Mouse (Mus musculus): ENCODE measurements around the gene Gjd3.

Gjd3 gene

GRCm38 (mm10) chr11:98961766-98962165, 21.1 kb downstream of the Gjd3 start:
- no peak for DNase-seq

DNA sequence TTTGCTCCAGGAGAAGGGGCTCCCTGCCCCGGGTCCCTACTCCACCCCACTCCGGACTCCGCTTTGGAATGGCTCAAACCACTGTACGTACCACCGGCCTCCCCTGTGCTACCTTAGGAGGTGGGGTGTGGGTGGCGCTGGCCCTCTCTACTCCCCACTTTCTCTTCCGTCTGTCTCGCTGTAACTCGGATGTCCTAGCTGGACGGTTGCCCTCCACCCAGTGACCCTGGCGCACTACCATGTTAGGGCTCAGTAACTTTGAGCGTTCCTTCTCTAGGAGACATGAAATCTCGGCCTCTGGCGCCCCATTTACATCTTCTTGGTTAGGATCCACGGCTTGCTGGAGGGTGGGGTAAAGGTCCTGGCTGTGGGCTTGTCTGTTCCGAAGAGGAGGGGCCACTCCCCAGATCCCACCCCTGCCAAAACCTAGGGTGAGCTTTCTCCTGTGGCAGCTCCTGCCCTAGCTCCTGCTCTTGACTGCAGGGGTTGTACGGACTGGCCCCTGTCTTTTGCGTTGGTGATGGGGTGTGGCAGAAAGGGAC, 21.7 kb downstream of the Gjd3 start:
- DNase-seq, result peak; percentile 62

- peak; percentile 90 for DNase-seq
These were observed 22.4 kb downstream of the Gjd3 start for GRCm38 (mm10) chr11:98960313-98960906.

GRCm38 (mm10) chr11:98959437-98960312, 23.1 kb downstream of the Gjd3 start:
- peak; percentile 95 for DNase-seq

DNA sequence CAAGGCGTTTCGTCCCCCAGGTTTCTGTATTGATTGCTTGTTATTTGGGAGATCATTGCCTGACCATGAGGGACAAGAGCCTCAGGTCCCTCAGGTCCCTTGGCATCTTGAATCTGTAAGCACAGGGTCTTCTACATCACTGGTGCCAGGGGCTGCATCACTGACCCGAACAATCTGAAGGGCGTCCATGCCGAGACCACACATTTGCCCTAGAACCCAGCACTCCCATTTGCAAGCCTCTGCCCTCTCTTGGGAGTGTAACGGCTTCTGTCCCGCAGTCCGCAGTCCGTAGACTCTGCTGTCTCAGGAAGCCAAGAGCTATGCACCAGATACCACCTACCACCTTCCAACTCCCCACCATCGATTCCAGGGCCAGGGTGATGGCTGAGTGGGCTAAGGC, 26.5 kb downstream of the Gjd3 start:
- no peak for DNase-seq

DNA sequence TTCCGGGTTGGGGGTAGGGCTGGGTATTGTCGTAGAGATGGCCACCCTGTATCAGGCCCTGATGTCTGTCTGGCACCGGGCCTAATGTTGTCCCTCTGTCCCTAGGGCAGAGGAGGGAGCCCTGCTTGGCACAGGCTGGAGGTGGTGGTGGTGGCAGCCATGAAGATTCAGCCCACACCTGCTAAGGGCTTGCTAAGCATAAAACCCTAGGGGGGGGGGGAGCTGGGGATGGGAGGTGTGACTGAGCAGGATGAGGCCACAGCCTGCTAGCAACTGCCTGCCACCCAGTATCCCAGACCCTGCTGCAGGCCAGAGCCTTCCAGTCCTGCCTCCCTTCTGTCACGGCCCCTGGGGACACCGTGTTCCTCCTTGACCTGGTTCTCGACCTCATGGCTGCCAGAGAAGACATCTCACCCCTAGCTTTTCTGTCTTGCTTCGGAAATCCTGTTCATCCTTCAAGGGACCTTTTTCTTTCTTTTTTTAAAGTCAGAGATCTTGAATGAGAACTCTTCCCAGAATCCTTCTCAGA, 27.0 kb downstream of the Gjd3 start:
- no peak for DNase-seq

- DNase-seq, result peak; percentile 78
These were observed 27.8 kb downstream of the Gjd3 start for GRCm38 (mm10) chr11:98954801-98955706.

GRCm38 (mm10) chr11:98954373-98954772, 28.4 kb downstream of the Gjd3 start:
- DNase-seq, result peak; percentile 92

- DNase-seq, result no peak
These were observed 28.9 kb downstream of the Gjd3 start for GRCm38 (mm10) chr11:98953835-98954320.

DNA sequence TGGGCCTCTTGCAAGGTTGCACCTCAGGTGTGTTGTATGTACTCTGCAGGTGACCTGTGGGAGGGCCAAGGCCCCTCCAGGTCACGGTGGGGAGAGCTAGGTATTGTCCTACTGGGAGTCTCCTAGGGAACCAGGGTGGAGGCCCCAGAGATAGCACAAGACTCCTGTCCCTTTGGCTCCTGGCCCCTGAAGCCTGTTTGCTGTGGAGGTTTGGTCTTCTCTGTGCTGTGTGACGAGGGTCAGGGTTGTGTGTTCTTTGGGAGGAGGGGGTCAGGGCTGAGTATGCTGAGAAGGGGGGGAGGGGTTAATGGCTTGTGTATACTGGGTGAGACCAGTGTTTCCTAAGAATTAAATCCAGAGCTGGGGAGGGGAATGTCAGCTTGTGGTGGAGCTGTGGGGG, 29.5 kb downstream of the Gjd3 start:
- DNase-seq, result no peak

GRCm38 (mm10) chr11:98952736-98953135, 30.1 kb downstream of the Gjd3 start:
- DNase-seq, result peak; percentile 72

GRCm38 (mm10) chr11:98952111-98952510, 30.7 kb downstream of the Gjd3 start:
- no peak for DNase-seq

GRCm38 (mm10) chr11:98951026-98951906, 31.6 kb downstream of the Gjd3 start:
- DNase-seq, result peak; percentile 84

- no peak for DNase-seq
These were observed 32.3 kb downstream of the Gjd3 start for GRCm38 (mm10) chr11:98950484-98950883.

DNA sequence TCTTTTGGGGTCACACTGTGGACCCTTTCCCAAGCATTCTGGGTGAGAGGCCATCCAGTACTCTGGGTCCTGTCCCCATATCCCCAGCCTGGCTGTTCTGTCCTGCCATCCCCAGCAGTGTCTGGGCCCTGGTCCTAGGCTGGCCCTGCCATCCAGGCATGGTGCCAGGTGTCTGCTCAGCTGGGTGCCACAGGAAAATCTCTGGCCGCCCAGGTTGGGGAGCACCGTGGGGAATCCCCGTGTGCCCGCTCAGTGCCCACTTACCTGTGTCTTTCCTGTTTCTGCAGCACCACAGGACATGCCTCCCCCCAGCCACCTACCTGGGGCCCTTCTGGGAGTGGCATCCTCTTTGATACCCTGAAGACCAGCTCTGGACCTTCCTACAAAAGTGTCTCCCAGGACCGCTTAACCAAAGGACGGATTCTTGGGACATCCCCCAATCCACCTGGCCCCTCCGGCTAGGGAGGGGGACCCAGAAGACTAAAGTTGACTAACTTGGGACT, 32.8 kb downstream of the Gjd3 start:
- no peak for DNase-seq

DNA sequence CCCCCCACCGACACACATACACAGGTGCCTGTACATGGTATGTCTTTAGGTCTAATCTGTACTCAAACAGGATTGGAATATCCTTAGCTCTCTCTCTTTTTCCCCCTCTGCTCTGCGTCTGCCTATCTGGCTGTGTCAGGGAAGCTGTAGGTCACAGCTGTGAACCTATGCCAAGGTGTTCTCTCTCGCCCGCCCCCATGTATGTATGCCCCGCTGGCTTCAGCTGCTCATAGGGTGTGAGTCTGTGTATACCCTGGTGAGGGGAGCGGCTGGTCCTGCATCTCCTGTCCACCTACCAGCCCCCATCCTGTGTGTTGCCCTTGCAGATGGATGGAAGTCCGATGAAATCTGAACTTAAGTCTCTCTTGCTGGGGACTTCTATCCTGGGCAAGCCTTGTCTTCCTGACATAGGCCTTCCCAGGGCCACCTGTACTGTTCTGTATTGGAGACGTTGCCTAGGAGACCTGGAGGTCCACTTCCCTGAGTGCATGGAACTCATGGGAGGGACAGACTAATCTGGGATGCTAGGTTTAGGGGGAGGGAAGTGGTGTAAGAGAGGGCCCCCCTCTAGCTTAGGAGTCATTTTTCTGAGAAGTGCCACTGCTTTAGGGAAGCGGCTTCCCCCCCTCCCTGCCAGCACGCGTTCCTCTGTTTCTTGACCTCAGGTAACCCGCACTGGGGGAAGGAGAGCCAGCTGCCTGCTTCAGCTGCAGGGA, 33.4 kb downstream of the Gjd3 start:
- DNase-seq, result no peak

DNA sequence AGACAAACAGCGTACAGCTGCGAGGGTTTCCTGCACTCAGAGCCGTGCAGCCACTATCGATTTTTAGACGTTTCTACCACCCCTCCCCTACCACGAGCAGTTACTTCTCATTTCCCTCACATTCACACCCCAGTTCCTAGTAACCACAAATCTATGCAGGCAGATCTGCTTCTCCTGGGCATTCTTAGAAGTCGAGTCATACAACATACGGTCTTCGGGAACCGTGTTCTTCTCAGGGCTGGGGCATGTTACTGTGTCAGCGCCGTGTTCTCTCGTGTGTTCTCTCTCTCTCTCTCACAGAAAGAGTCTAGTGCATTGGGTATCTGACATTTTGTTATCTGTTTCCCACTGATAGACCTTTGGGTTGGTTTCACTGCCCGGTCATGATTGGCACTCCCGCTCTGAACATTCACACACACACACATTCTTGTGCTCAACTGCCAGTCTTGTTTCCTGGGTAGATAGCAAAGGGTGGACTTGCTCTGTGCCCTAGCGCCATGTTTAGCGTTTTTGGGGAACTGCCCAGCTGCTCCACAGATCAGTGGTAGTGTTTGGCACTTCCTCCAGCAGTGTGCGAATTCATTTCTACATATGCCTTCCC, 34.7 kb downstream of the Gjd3 start:
- no peak for DNase-seq

DNA sequence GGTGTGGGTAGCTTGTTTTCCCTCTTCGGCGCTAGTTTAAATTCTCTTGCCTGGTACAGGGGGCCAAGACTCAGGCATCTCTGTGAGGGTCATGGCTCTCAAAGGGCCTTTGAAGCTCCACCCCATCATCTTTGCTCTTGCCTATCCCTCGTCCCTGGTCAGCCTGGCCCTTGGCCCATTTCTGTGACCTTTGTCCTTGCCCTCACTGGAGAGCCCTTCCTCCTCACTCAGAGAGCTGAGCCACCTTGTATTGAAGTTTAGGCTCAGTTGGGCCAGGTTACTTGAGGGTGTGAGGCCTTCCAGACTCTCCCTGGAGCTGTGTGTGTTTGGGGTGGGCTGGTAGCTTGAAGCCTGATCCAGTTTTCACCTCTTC, 37.2 kb downstream of the Gjd3 start:
- DNase-seq, result peak; percentile 70

DNA sequence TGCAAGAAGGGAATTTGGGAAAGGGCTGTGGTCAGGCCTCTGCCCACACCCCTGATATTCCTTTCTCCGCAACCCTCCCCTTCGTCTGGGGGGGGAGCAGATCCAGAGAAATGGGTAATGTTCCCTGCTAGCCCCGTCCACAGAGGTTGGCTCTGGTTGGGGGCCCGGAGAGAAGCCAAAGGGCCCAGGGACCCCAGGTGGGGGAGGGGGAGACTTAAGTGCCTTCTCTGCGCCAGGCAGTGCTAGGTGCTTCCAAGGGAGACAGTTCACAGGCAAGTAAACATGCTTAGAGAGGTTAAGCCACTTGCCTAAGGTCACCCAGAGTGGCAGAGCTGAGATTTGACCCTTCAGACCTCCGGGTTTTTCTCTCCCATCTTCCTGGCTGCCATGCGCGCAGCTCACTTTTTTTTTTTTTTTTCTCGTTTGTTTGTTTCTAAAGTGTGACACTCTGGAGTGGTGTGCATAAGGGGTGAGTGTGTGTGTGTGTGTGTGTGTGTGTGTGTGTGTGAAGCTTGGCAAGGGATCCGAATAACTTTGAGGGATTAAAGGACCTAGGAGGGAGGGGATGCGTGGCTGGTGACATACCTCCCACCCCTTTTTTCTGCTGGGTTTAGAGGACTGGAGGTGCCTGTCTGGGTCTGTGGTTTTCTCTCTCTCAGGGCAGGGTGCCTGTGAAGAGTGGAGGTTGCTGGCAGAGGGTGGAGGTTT, 37.8 kb downstream of the Gjd3 start:
- no peak for DNase-seq

Measured in lung, postnatal 36 days (tissue).